Mouse (Mus musculus): ENCODE results near the gene Gm10273. TPM values are rescaled to one million over a fixed set of nuclear protein-coding genes. Genes with fewer than 3 reads are reported as not detected.

Gene Gm10273
- polyA plus RNA-seq, 1 experiment from 2014 or later, result 4.5 TPM

DNA sequence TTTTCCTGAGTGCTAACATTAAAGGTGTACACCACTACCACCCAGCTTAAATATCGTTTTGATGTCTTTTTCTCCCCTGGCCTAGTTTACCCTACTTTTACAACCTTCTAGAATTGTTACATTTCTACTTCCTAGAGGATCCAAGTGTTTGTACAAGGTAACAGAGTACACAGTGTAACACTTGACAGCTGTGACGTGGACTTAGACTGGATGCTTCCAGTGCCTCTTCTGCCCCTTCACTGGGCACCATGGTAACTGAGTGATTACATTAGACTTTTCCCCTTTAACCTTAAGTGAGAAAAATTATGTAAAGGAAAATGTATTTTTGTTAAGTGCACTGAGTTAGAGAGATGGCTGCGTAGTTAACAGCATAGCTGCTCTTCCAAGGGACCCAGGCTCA, 30.9 kb upstream of the Gm10273 start:
- Histone ChIP-seq H3K4me1 (ENCODE audit: control insufficient read depth, insufficient read depth, low read length) (no peaks in the 10 kb centered on the region), H3K36me3 (ENCODE audit: control insufficient read depth, insufficient read depth, low read length) (peaks cover 23% of the 10 kb centered on the region), H3K27ac (ENCODE audit: low read length) (no peak overlapping the region), H3K9me3 (replicated peaks; ENCODE audit: control insufficient read depth, low read length, poor library complexity, severe bottlenecking) (no peaks in the 10 kb centered on the region), H3K4me3 (ENCODE audit: low read depth, low read length) (no peak overlapping the region), H3K4me2 (ENCODE audit: low read length) (no peak overlapping the region), H3K27me3 (ENCODE audit: control insufficient read depth, insufficient read depth, low read depth, low read length) (no peaks in the 10 kb centered on the region), H3K9ac (ENCODE audit: low read depth, low read length) (no peak overlapping the region)
- WGBS, result 89% methylated on average over 3 of the region's 3 CpGs
- ATAC-seq, result no peak

DNA sequence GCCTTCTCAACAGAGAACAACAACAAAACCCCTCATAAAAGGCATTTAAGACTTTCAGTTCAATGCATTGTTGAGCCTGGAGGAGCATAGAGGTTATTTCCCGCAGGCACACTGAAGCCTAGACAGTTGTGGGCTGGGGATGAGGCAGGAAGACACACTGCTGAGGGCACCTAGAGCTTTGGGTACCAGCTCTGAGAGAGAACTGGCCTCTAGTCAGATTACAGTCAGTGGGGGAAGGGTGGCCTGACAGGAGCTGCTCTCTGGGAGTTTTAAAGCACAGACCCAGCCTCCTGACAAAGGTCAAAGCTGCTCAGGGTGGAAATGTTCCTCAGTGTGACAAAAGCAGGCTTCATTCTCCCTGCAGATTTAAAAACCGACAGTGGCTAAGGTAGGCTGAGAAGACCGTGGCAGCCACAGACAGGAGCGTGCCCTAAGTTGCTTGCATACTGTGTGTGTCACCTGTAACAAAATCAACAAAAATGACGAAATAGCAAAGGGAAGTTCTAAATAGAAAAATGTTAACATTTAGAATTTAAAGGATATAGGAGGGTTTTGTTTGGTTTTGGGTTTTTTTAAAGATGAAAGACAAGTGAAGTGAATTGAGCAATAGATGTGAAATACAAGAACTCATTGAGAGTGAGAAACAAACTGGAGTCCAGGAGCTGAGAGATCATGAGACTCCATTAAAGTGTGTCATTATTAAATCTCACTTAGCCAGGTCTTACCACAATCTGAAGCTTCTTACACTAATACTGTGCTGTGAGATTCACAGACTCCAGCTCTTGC, 29.4 kb upstream of the Gm10273 start:
- H3K4me1 ChIP-seq (ENCODE audit: control insufficient read depth, insufficient read depth, low read length), result no peaks in the 10 kb centered on the region
- H3K27me3 ChIP-seq (ENCODE audit: control insufficient read depth, insufficient read depth, low read depth, low read length), result no peaks in the 10 kb centered on the region
- H3K27ac ChIP-seq (ENCODE audit: low read length), result no peak overlapping the region

DNA sequence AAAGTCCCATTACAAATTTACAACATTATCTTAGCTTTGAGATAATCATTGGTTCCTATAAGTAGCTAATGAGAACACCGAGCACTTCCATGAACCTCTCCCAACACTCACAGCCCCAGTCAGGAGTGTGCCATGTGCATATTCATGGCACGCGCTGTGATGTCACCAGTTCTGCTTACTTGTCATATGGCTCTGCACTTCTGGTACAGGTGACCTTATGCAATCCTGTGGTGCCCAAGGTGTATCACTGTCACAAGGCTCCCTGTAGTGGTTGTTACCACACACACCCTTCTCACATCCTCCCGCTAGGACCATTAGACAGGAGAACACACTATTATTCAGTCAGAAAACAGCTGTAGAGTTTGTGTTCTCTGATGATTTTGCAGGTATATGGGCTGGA, 28.7 kb upstream of the Gm10273 start:
- no peak overlapping the region for H3K4me3 ChIP-seq (ENCODE audit: low read depth, low read length)
- H3K9ac ChIP-seq (ENCODE audit: low read depth, low read length), result no peak overlapping the region
- 92% methylated on average over 4 of the region's 4 CpGs for WGBS
- no peak overlapping the region for H3K4me2 ChIP-seq (ENCODE audit: low read length)
- ATAC-seq, result no peak
- H3K36me3 ChIP-seq (ENCODE audit: control insufficient read depth, insufficient read depth, low read length), result peaks cover 30% of the 10 kb centered on the region
- H3K27ac ChIP-seq (ENCODE audit: low read length), result no peak overlapping the region
- H3K9me3 ChIP-seq (replicated peaks; ENCODE audit: control insufficient read depth, low read length, poor library complexity, severe bottlenecking), result no peaks in the 10 kb centered on the region
- no peaks in the 10 kb centered on the region for H3K27me3 ChIP-seq (ENCODE audit: control insufficient read depth, insufficient read depth, low read depth, low read length)
- no peaks in the 10 kb centered on the region for H3K4me1 ChIP-seq (ENCODE audit: control insufficient read depth, insufficient read depth, low read length)

More for the DNA sequence above, 29.4 kb upstream of the Gm10273 start:
- Histone ChIP-seq H3K4me2 (ENCODE audit: low read length) (no peak overlapping the region), H3K9me3 (replicated peaks; ENCODE audit: control insufficient read depth, low read length, poor library complexity, severe bottlenecking) (no peaks in the 10 kb centered on the region), H3K36me3 (ENCODE audit: control insufficient read depth, insufficient read depth, low read length) (peaks cover 30% of the 10 kb centered on the region), H3K4me3 (ENCODE audit: low read depth, low read length) (no peak overlapping the region), H3K9ac (ENCODE audit: low read depth, low read length) (no peak overlapping the region)
- no peak for ATAC-seq
- 77% methylated on average over 5 of the region's 5 CpGs for WGBS

DNA sequence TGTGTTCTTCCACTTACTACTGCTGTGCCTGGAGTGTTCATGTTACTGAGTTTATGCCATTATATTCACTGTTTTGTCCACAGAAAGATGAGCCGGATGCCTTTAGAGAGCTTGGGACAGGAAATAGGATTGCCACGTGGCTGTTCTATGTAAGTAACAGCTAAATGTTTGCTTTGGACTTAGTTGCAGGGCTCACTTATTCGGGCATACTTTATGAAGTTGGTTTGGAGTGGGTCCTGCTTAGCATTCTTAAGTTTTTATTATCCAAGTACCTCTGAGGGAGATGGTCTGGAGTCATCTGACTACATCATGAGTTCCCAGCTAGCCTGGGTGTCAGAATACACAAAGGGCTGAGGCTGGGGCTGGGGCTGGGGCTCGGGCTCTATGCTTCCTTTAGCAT, 28.2 kb upstream of the Gm10273 start:
- 90% methylated on average over 4 of the region's 4 CpGs for WGBS
- H3K4me3 ChIP-seq (ENCODE audit: low read depth, low read length), result no peak overlapping the region
- peaks cover 28% of the 10 kb centered on the region for H3K36me3 ChIP-seq (ENCODE audit: control insufficient read depth, insufficient read depth, low read length)
- no peaks in the 10 kb centered on the region for H3K9me3 ChIP-seq (replicated peaks; ENCODE audit: control insufficient read depth, low read length, poor library complexity, severe bottlenecking)
- H3K4me1 ChIP-seq (ENCODE audit: control insufficient read depth, insufficient read depth, low read length), result no peaks in the 10 kb centered on the region
- H3K27me3 ChIP-seq (ENCODE audit: control insufficient read depth, insufficient read depth, low read depth, low read length), result no peaks in the 10 kb centered on the region
- ATAC-seq, result no peak
- no peak overlapping the region for H3K9ac ChIP-seq (ENCODE audit: low read depth, low read length)
- no peak overlapping the region for H3K27ac ChIP-seq (ENCODE audit: low read length)
- H3K4me2 ChIP-seq (ENCODE audit: low read length), result no peak overlapping the region

DNA sequence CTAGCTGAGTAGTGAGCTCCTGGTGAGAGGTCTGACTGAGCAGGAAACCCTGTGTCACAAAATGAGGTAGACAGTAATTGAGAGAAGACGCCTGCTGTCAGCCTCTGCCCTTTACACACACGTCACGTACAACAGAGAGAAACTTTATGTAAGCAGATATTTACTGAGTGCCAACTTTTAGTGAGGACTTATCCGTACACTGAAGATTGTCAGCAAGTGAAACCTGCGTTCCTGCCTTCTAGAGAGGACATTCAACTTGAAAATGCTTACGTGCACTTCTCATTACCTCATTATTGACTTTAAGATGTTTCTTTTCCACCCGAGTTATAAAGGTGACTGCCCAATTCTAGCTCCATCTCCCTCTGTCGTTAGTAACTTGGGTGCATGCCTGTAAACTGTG, 26.7 kb upstream of the Gm10273 start:
- no peak overlapping the region for H3K9ac ChIP-seq (ENCODE audit: low read depth, low read length)
- no peak overlapping the region for H3K4me2 ChIP-seq (ENCODE audit: low read length)
- no peaks in the 10 kb centered on the region for H3K4me1 ChIP-seq (ENCODE audit: control insufficient read depth, insufficient read depth, low read length)
- H3K4me3 ChIP-seq (ENCODE audit: low read depth, low read length), result no peak overlapping the region
- peaks cover 24% of the 10 kb centered on the region for H3K36me3 ChIP-seq (ENCODE audit: control insufficient read depth, insufficient read depth, low read length)
- H3K27me3 ChIP-seq (ENCODE audit: control insufficient read depth, insufficient read depth, low read depth, low read length), result no peaks in the 10 kb centered on the region
- no peak overlapping the region for H3K27ac ChIP-seq (ENCODE audit: low read length)
- no peaks in the 10 kb centered on the region for H3K9me3 ChIP-seq (replicated peaks; ENCODE audit: control insufficient read depth, low read length, poor library complexity, severe bottlenecking)
- no peak for ATAC-seq
- 91% methylated on average over 8 of the region's 8 CpGs for WGBS

DNA sequence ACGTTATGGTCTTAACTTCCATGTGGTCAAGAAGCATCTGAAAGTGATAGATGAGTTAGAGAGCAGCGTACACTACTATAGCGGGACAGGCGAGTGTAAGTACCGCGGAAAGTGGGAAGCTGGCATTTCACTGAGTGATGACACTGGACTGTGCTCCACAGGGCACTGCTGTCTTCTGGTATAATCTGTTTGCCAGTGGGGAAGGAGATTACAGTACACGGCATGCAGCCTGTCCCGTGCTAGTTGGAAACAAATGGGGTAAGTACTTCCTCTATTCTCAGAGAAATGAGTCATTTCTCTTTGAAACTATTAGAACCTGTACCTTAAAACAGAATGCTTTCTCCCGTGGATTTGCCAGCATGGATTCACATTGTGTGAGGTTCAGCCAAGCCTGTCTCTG, 26.0 kb upstream of the Gm10273 start:
- no peak overlapping the region for H3K4me2 ChIP-seq (ENCODE audit: low read length)
- no peak overlapping the region for H3K9ac ChIP-seq (ENCODE audit: low read depth, low read length)
- H3K27ac ChIP-seq (ENCODE audit: low read length), result no peak overlapping the region
- ATAC-seq, result no peak
- 94% methylated on average over 9 of the region's 9 CpGs for WGBS
- peaks cover 20% of the 10 kb centered on the region for H3K36me3 ChIP-seq (ENCODE audit: control insufficient read depth, insufficient read depth, low read length)
- no peaks in the 10 kb centered on the region for H3K27me3 ChIP-seq (ENCODE audit: control insufficient read depth, insufficient read depth, low read depth, low read length)
- H3K9me3 ChIP-seq (replicated peaks; ENCODE audit: control insufficient read depth, low read length, poor library complexity, severe bottlenecking), result no peaks in the 10 kb centered on the region
- no peak overlapping the region for H3K4me3 ChIP-seq (ENCODE audit: low read depth, low read length)
- H3K4me1 ChIP-seq (ENCODE audit: control insufficient read depth, insufficient read depth, low read length), result no peaks in the 10 kb centered on the region

DNA sequence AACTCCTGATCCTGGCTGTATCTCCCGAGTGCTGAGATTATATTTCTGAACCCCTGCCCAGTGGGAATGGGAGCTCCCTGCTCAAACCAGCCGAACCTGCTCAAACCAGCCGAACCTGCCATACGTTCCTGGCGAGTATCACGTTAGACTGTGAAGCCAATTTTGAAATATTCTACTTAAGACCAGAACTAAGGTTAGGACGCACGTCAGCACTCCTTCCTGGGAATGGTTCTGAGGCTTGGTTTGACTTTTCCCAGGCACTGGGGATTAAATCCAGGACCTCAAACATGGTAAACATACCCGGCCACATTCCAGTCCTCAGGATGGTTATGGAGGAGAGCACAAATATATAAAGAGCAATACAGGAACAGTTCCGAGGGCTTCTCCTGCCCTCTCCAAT, 17.5 kb upstream of the Gm10273 start:
- Histone ChIP-seq H3K4me3 (ENCODE audit: low read depth, low read length) (no peak overlapping the region), H3K27me3 (ENCODE audit: control insufficient read depth, insufficient read depth, low read depth, low read length) (no peaks in the 10 kb centered on the region), H3K4me2 (ENCODE audit: low read length) (no peak overlapping the region), H3K27ac (ENCODE audit: low read length) (no peak overlapping the region), H3K36me3 (ENCODE audit: control insufficient read depth, insufficient read depth, low read length) (peaks cover 5% of the 10 kb centered on the region; the same call in 1 of the 2 replicates), H3K9me3 (replicated peaks; ENCODE audit: control insufficient read depth, low read length, poor library complexity, severe bottlenecking) (no peaks in the 10 kb centered on the region), H3K9ac (ENCODE audit: low read depth, low read length) (no peak overlapping the region), H3K4me1 (ENCODE audit: control insufficient read depth, insufficient read depth, low read length) (no peaks in the 10 kb centered on the region)
- WGBS, result 92% methylated on average over 10 of the region's 10 CpGs
- no peak for ATAC-seq

DNA sequence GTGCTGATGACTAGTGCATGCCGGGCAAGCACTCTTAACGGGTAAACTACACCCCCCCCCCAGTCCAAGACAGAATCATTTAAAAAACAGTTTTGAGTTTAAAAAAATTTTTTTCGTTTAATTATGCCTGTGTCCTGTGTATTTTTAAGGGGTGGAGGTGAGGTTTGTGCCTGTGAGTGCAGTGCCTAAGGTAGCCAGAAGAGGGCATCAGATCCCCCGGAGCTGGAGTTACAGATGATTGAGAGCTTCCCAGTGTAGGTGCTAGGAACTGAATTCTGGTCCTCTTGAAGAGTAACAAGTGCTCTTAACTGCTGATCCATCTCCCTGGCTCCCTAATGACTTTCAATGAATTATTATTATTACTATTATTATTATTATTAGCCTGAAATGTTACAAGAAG, 16.7 kb upstream of the Gm10273 start:
- no peak overlapping the region for H3K4me3 ChIP-seq (ENCODE audit: low read depth, low read length)
- no peaks in the 10 kb centered on the region for H3K9me3 ChIP-seq (replicated peaks; ENCODE audit: control insufficient read depth, low read length, poor library complexity, severe bottlenecking)
- 96% methylated on average over 4 of the region's 4 CpGs for WGBS
- no peak overlapping the region for H3K4me2 ChIP-seq (ENCODE audit: low read length)
- ATAC-seq, result no peak
- no peak overlapping the region for H3K9ac ChIP-seq (ENCODE audit: low read depth, low read length)
- no peaks in the 10 kb centered on the region for H3K4me1 ChIP-seq (ENCODE audit: control insufficient read depth, insufficient read depth, low read length)
- H3K36me3 ChIP-seq (ENCODE audit: control insufficient read depth, insufficient read depth, low read length), result 0 out of 2 replicates have a peak, but pooled peaks cover under 1% of the 10 kb centered on the region
- no peak overlapping the region for H3K27ac ChIP-seq (ENCODE audit: low read length)
- no peaks in the 10 kb centered on the region for H3K27me3 ChIP-seq (ENCODE audit: control insufficient read depth, insufficient read depth, low read depth, low read length)

DNA sequence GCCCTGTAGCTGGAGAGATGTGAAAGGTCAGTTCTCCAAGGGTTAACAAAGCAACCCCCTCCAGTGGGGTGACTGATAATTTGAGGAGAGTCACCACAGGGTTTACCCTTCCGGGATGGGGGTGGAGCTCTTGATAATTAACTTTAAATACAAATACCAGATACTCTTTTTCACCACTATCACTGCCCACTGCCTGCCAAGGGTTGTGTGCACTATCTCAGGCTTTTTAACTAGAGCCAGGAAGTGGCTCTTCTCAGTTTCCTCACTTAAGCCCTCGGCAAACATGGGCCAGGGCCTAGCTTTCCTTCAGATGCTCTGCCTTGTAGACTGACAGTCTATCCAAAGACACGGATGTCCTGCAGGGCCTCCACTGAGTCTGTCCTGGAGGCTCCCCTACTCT, 15.5 kb upstream of the Gm10273 start:
- no peak overlapping the region for H3K4me2 ChIP-seq (ENCODE audit: low read length)

More for the DNA sequence above, 15.5 kb upstream of the Gm10273 start:
- Histone ChIP-seq H3K9ac (ENCODE audit: low read depth, low read length) (no peak overlapping the region), H3K4me1 (ENCODE audit: control insufficient read depth, insufficient read depth, low read length) (no peaks in the 10 kb centered on the region), H3K9me3 (replicated peaks; ENCODE audit: control insufficient read depth, low read length, poor library complexity, severe bottlenecking) (no peaks in the 10 kb centered on the region), H3K36me3 (ENCODE audit: control insufficient read depth, insufficient read depth, low read length) (no peaks in the 10 kb centered on the region), H3K27ac (ENCODE audit: low read length) (no peak overlapping the region), H3K4me3 (ENCODE audit: low read depth, low read length) (no peak overlapping the region), H3K27me3 (ENCODE audit: control insufficient read depth, insufficient read depth, low read depth, low read length) (no peaks in the 10 kb centered on the region)
- WGBS, result 56% methylated on average over 3 of the region's 3 CpGs
- ATAC-seq, result no peak
